Mouse (Mus musculus): Measurements from ENCODE around the gene Mapk8.
A peak's percentile ranks its signal among the peaks of the same experiment; 100 is the strongest.
"Not testable (repeated sequence)": the region's sequence is repeated elsewhere in the genome, so short reads cannot be mapped to it uniquely, and the experiment has no call there.

The Mapk8 gene

GRCm38 (mm10) chr14:33447027-33447569, at the start of gene Mapk8:
Gene Mapk8 (minus strand): TSS chr14:33447158.
- peak; percentile 88 for DNase-seq (ENCODE audit: low spot score)

GRCm38 (mm10) chr14:33495226-33495625, 48.3 kb upstream of the Mapk8 start:
- DNase-seq (ENCODE audit: low spot score): no peak

GRCm38 (mm10) chr14:33487805-33488550, 41.0 kb upstream of the Mapk8 start:
- no peak for DNase-seq (ENCODE audit: low spot score)

- no peak for DNase-seq (ENCODE audit: low spot score)
These were observed 35.0 kb upstream of the Mapk8 start for GRCm38 (mm10) chr14:33481991-33482390.

- no peak for DNase-seq (ENCODE audit: low spot score)
These were observed 29.3 kb upstream of the Mapk8 start for GRCm38 (mm10) chr14:33476094-33476760.

- no peak for DNase-seq (ENCODE audit: low spot score)
These were observed 27.5 kb upstream of the Mapk8 start for GRCm38 (mm10) chr14:33474461-33474860.

GRCm38 (mm10) chr14:33471331-33471730, 24.4 kb upstream of the Mapk8 start, which contains the start of gene Frmpd2:
Gene Frmpd2 (plus strand): TSS chr14:33471696.
- DNase-seq (ENCODE audit: low spot score): no peak

- no peak for DNase-seq (ENCODE audit: low spot score)
These were observed 20.8 kb upstream of the Mapk8 start for GRCm38 (mm10) chr14:33467766-33468165.

GRCm38 (mm10) chr14:33463658-33464057, 16.7 kb upstream of the Mapk8 start:
- no peak for DNase-seq (ENCODE audit: low spot score)

- DNase-seq (ENCODE audit: low spot score): no peak
These were observed 3.4 kb upstream of the Mapk8 start for GRCm38 (mm10) chr14:33450331-33450730.

GRCm38 (mm10) chr14:33449296-33449840, 2.4 kb upstream of the Mapk8 start:
- no peak for DNase-seq (ENCODE audit: low spot score)

- DNase-seq (ENCODE audit: low spot score): no peak
These were observed 1.3 kb upstream of the Mapk8 start for GRCm38 (mm10) chr14:33448276-33448675.

GRCm38 (mm10) chr14:33446561-33447023, 366 bp downstream of the Mapk8 start:
- peak; percentile 17 for DNase-seq (ENCODE audit: low spot score)

GRCm38 (mm10) chr14:33445962-33446361, 996 bp downstream of the Mapk8 start:
- DNase-seq (ENCODE audit: low spot score): no peak

GRCm38 (mm10) chr14:33443780-33444179, 3.2 kb downstream of the Mapk8 start:
- DNase-seq (ENCODE audit: low spot score): no peak

- not testable (repeated sequence) for DNase-seq (ENCODE audit: low spot score)
These were observed 14.5 kb downstream of the Mapk8 start for GRCm38 (mm10) chr14:33432485-33432884.

- no peak for DNase-seq (ENCODE audit: low spot score)
These were observed 22.8 kb downstream of the Mapk8 start for GRCm38 (mm10) chr14:33424124-33424523.

GRCm38 (mm10) chr14:33423003-33423402, 24.0 kb downstream of the Mapk8 start:
- no peak for DNase-seq (ENCODE audit: low spot score)

GRCm38 (mm10) chr14:33418311-33418909, 28.5 kb downstream of the Mapk8 start:
- DNase-seq (ENCODE audit: low spot score): no peak

GRCm38 (mm10) chr14:33415746-33416145, 31.2 kb downstream of the Mapk8 start:
- no peak for DNase-seq (ENCODE audit: low spot score)

- DNase-seq (ENCODE audit: low spot score): no peak
These were observed 44.6 kb downstream of the Mapk8 start for GRCm38 (mm10) chr14:33402331-33402730.

- DNase-seq (ENCODE audit: low spot score): no peak
These were observed 46.9 kb downstream of the Mapk8 start for GRCm38 (mm10) chr14:33400019-33400418.

Measured in urinary bladder, postnatal 10 days (tissue).